In genomic region chr5:30114761-30115140, GRCm38 (mm10) we compare ENCODE assay signal across 8 mouse cellular contexts. TPM values are rescaled to one million over a fixed set of nuclear protein-coding genes. Genes with fewer than 3 reads are reported as not detected.
A peak's percentile ranks its signal among the peaks of the same experiment; 100 is the strongest.
DNase-seq lines count a peak whose midpoint lies in the region; ATAC-seq and TF ChIP-seq lines count a peak whose summit lies in the region.

No protein-coding gene starts in this region.

- no peak for DNase-seq in kidney, adult 9 months
- no peak for DNase-seq in urinary bladder, adult 18-20 months (ENCODE audit: low spot score in 2 of 2)
- no peak for DNase-seq in cerebellum, adult 9-11 months
- DNase-seq in adrenal gland, postnatal 14 days: no peak

- TF ChIP-seq POLR2A in cortical plate, adult 2 months (IDR thresholded peaks at IDR 0.05; ENCODE audit: extremely low read depth, insufficient read depth, low read length): no peak

- peak overlapping the region; percentile 92 for H3K4me2 ChIP-seq in kidney, embryonic 14.5 days (replicated peaks; ENCODE audit: low read depth, low read length)
- peak overlapping the region; percentile 71 for H3K4me2 ChIP-seq in hindbrain, embryonic 13.5 days
- H3K4me2 ChIP-seq in midbrain, embryonic 13.5 days (replicated peaks): peak overlapping the region; percentile 71

- H3K4me3 ChIP-seq in kidney, embryonic 14.5 days (ENCODE audit: low read length): peak overlapping the region; percentile 53
- peak overlapping the region; percentile 36; the same call in 1 of the 2 replicates for H3K4me3 ChIP-seq in cortical plate, adult 2 months (ENCODE audit: insufficient read depth, low read length)
- H3K4me3 ChIP-seq in hindbrain, embryonic 13.5 days: peak overlapping the region; percentile 49
- H3K4me3 ChIP-seq in midbrain, embryonic 13.5 days (replicated peaks): peak overlapping the region; percentile 50

- peaks cover 18% of the 10 kb centered on the region for H3K36me3 ChIP-seq in kidney, embryonic 14.5 days (ENCODE audit: control insufficient read depth, insufficient read depth, low read length)
- H3K36me3 ChIP-seq in hindbrain, embryonic 13.5 days: peaks cover 53% of the 10 kb centered on the region
- peaks cover 62% of the 10 kb centered on the region for H3K36me3 ChIP-seq in midbrain, embryonic 13.5 days

- WGBS in kidney, embryonic 14.5 days: under 1% methylated on average over 28 of the region's 28 CpGs
- WGBS in hindbrain, embryonic 13.5 days: 4% methylated on average over 28 of the region's 28 CpGs
- 4% methylated on average over 27 of the region's 28 CpGs for WGBS in midbrain, embryonic 13.5 days

- peaks cover 19% of the 10 kb centered on the region for H3K4me1 ChIP-seq in kidney, embryonic 14.5 days (ENCODE audit: control insufficient read depth, insufficient read depth, low read length)
- no peaks in the 10 kb centered on the region for H3K4me1 ChIP-seq in cortical plate, adult 2 months (ENCODE audit: control insufficient read depth, insufficient read depth, low read length)
- peaks cover 43% of the 10 kb centered on the region for H3K4me1 ChIP-seq in hindbrain, embryonic 13.5 days (replicated peaks)
- peaks cover 41% of the 10 kb centered on the region for H3K4me1 ChIP-seq in midbrain, embryonic 13.5 days (replicated peaks)

- TF ChIP-seq CTCF in cortical plate, adult 2 months (IDR thresholded peaks at IDR 0.05; ENCODE audit: extremely low read depth, insufficient read depth, low read length): no peak

- H3K9me3 ChIP-seq in kidney, embryonic 14.5 days (ENCODE audit: control insufficient read depth, low read length): no peaks in the 10 kb centered on the region
- H3K9me3 ChIP-seq in hindbrain, embryonic 13.5 days: no peaks in the 10 kb centered on the region
- H3K9me3 ChIP-seq in midbrain, embryonic 13.5 days: no peaks in the 10 kb centered on the region

- H3K27ac ChIP-seq in kidney, embryonic 14.5 days (ENCODE audit: low read depth, low read length): no peak overlapping the region
- H3K27ac ChIP-seq in cortical plate, adult 2 months (ENCODE audit: insufficient read depth, low read length): no peak overlapping the region
- H3K27ac ChIP-seq in hindbrain, embryonic 13.5 days: no peak overlapping the region
- no peak overlapping the region for H3K27ac ChIP-seq in midbrain, embryonic 13.5 days

- H3K9ac ChIP-seq in kidney, embryonic 14.5 days (ENCODE audit: low read depth, low read length): peak overlapping the region; percentile 50
- H3K9ac ChIP-seq in hindbrain, embryonic 13.5 days: peak overlapping the region; percentile 75
- peak overlapping the region; percentile 71 for H3K9ac ChIP-seq in midbrain, embryonic 13.5 days (replicated peaks)

- ATAC-seq in kidney, embryonic 14.5 days (ENCODE audit: low FRiP score, low TSS enrichment): peak; percentile 9; the same call in 1 of the 2 replicates
- peak; percentile 6; the same call in 1 of the 2 replicates for ATAC-seq in hindbrain, embryonic 13.5 days (ENCODE audit: low FRiP score)
- no peak; the same call in 1 of the 2 replicates for ATAC-seq in midbrain, embryonic 13.5 days

- peaks cover 19% of the 10 kb centered on the region for H3K27me3 ChIP-seq in kidney, embryonic 14.5 days (ENCODE audit: control insufficient read depth, insufficient read depth, low read length)
- peaks cover 23% of the 10 kb centered on the region for H3K27me3 ChIP-seq in hindbrain, embryonic 13.5 days
- H3K27me3 ChIP-seq in midbrain, embryonic 13.5 days: peaks cover 26% of the 10 kb centered on the region

RNA-seq across cellular contexts. Expression of gene 3110082J24Rik, which starts 8.9 kb away (rescaled TPM):
- not detected in 2 replicates for polyA plus RNA-seq in kidney, embryonic 14.5 days (2014; fragmentation: Nextera tagmentation; extraction: Ambion mirVana)
- 3.8 and 4.6 TPM in 2 replicates for polyA plus RNA-seq in cortical plate, adult 2 months (2012; rRNA removed)
- 6.4 and 7.2 TPM in 2 replicates for polyA plus RNA-seq in hindbrain, embryonic 13.5 days (2015; fragmentation: Nextera tagmentation; extraction: Ambion mirVana)
- 7.6 and 9.9 TPM in 2 replicates for polyA plus RNA-seq in midbrain, embryonic 13.5 days (2015; fragmentation: Nextera tagmentation; extraction: Ambion mirVana)
- not detected in 2 replicates for total RNA-seq in adrenal gland, postnatal 14 days (2021)

RNA-seq across cellular contexts. Expression of gene Garem2, which starts 9.8 kb away (rescaled TPM):
- 0.61 and 0.80 TPM in 2 replicates for polyA plus RNA-seq in kidney, embryonic 14.5 days (2014; fragmentation: Nextera tagmentation; extraction: Ambion mirVana)
- polyA plus RNA-seq in cortical plate, adult 2 months (2012; rRNA removed): 14.0 and 14.6 TPM in 2 replicates
- 14.0 and 15.0 TPM in 2 replicates for polyA plus RNA-seq in hindbrain, embryonic 13.5 days (2015; fragmentation: Nextera tagmentation; extraction: Ambion mirVana)
- 13.5 and 20.6 TPM in 2 replicates for polyA plus RNA-seq in midbrain, embryonic 13.5 days (2015; fragmentation: Nextera tagmentation; extraction: Ambion mirVana)
- total RNA-seq in adrenal gland, postnatal 14 days (2021): 0.19 and 0.26 TPM in 2 replicates

RNA-seq across cellular contexts. Expression of gene Hadha, which starts 40.2 kb away (rescaled TPM):
- polyA plus RNA-seq in kidney, embryonic 14.5 days (2014; fragmentation: Nextera tagmentation; extraction: Ambion mirVana): 93.4 and 119 TPM in 2 replicates
- polyA plus RNA-seq in cortical plate, adult 2 months (2012; rRNA removed): 64.9 and 67.7 TPM in 2 replicates
- 76.1 and 84.3 TPM in 2 replicates for polyA plus RNA-seq in hindbrain, embryonic 13.5 days (2015; fragmentation: Nextera tagmentation; extraction: Ambion mirVana)
- 72.2 and 73.2 TPM in 2 replicates for polyA plus RNA-seq in midbrain, embryonic 13.5 days (2015; fragmentation: Nextera tagmentation; extraction: Ambion mirVana)
- 813 and 814 TPM in 2 replicates for total RNA-seq in adrenal gland, postnatal 14 days (2021)

RNA-seq across cellular contexts. Expression of gene Hadhb, which starts 40.3 kb away (rescaled TPM):
- polyA plus RNA-seq in kidney, embryonic 14.5 days (2014; fragmentation: Nextera tagmentation; extraction: Ambion mirVana): 129 and 149 TPM in 2 replicates
- polyA plus RNA-seq in cortical plate, adult 2 months (2012; rRNA removed): 88.0 and 94.8 TPM in 2 replicates
- polyA plus RNA-seq in hindbrain, embryonic 13.5 days (2015; fragmentation: Nextera tagmentation; extraction: Ambion mirVana): 65.0 and 70.7 TPM in 2 replicates
- 61.1 and 62.4 TPM in 2 replicates for polyA plus RNA-seq in midbrain, embryonic 13.5 days (2015; fragmentation: Nextera tagmentation; extraction: Ambion mirVana)
- total RNA-seq in adrenal gland, postnatal 14 days (2021): 1,392 and 1,422 TPM in 2 replicates

RNA-seq across cellular contexts. Expression of gene Tyms, which starts 41.3 kb away (rescaled TPM):
- 328 and 403 TPM in 2 replicates for polyA plus RNA-seq in kidney, embryonic 14.5 days (2014; fragmentation: Nextera tagmentation; extraction: Ambion mirVana)
- 3.3 and 4.0 TPM in 2 replicates for polyA plus RNA-seq in cortical plate, adult 2 months (2012; rRNA removed)
- 67.9 and 68.8 TPM in 2 replicates for polyA plus RNA-seq in hindbrain, embryonic 13.5 days (2015; fragmentation: Nextera tagmentation; extraction: Ambion mirVana)
- polyA plus RNA-seq in midbrain, embryonic 13.5 days (2015; fragmentation: Nextera tagmentation; extraction: Ambion mirVana): 98.4 and 99.3 TPM in 2 replicates
- 38.1 and 51.8 TPM in 2 replicates for total RNA-seq in adrenal gland, postnatal 14 days (2021)
